Mouse (Mus musculus) ES-E14 (cell line): ENCODE data around the gene Cpne7. TPM values are rescaled to one million over a fixed set of nuclear protein-coding genes. Genes with fewer than 3 reads are reported as not detected.
A peak's percentile ranks its signal among the peaks of the same experiment; 100 is the strongest.
"Not testable (repeated sequence)": the region's sequence is repeated elsewhere in the genome, so short reads cannot be mapped to it uniquely, and the experiment has no call there.

ENCODE experiments used
- DNase-seq: peaks from one replicate; pipeline ENCODE4 v3.0.0-alpha.2; 2013; ENCODE audit warnings: low read depth, low spot score
- H3K27ac ChIP-seq: 2 replicates; pipeline ENCODE4 v1.5.1; 2012; ENCODE audit warnings: low read depth, mild to moderate bottlenecking, low read length, moderate library complexity, mixed read lengths; ENCODE audit not compliant: poor library complexity, insufficient read depth, severe bottlenecking
- H3K36me3 ChIP-seq: 2 replicates; pipeline ENCODE4 v1.6.1; 2012; ENCODE audit warnings: mild to moderate bottlenecking, low read length, moderate library complexity, mixed read lengths; ENCODE audit not compliant: control insufficient read depth, poor library complexity, insufficient read depth, severe bottlenecking
- H3K4me1 ChIP-seq, 2 experiments: fragments of 150-350 bp in 1 of 2; sonication (generic) in 1 of 2; 2 replicates each; pipeline ENCODE4 v1.6.1; 2012; ENCODE audit warnings: low read length in 2 of 2, mild to moderate bottlenecking in 1 of 2, mixed read lengths in 1 of 2; ENCODE audit not compliant: control insufficient read depth in 2 of 2, insufficient read depth in 2 of 2, poor library complexity in 1 of 2
- H3K4me3 ChIP-seq, 2 experiments: fragments of 150-350 bp in 1 of 2; sonication (generic) in 1 of 2; 2 replicates each; pipeline ENCODE4 v1.5.1; 2012; ENCODE audit warnings: low read length in 2 of 2, low read depth in 1 of 2, mild to moderate bottlenecking in 1 of 2, mixed read lengths in 1 of 2; ENCODE audit not compliant: insufficient read depth in 1 of 2, poor library complexity in 1 of 2, severe bottlenecking in 1 of 2
- H3K9ac ChIP-seq: 2 replicates; pipeline ENCODE4 v1.6.1; 2012; ENCODE audit warnings: low read depth, mild to moderate bottlenecking, low read length, mixed read lengths; ENCODE audit not compliant: poor library complexity, insufficient read depth, severe bottlenecking
- H3K9me3 ChIP-seq: fragments of 150-350 bp; sonication (generic); 2 replicates; pipeline ENCODE4 v1.6.1; 2012; ENCODE audit warnings: low read depth, mild to moderate bottlenecking, low read length; ENCODE audit not compliant: control insufficient read depth, insufficient read depth
- CHD2 ChIP-seq: IDR thresholded peaks from 2 replicates; pipeline ENCODE4 v1.6.1; 2014; ENCODE audit warnings: mild to moderate bottlenecking, low read depth, low read length, inconsistent platforms
- HCFC1 ChIP-seq: IDR thresholded peaks from 2 replicates; pipeline ENCODE4 v1.6.1; 2012; ENCODE audit warnings: low read length, inconsistent platforms, borderline replicate concordance; ENCODE audit not compliant: insufficient read depth
- MAFK ChIP-seq: IDR thresholded peaks from 2 replicates; pipeline ENCODE4 v1.6.1; 2014; ENCODE audit warnings: mild to moderate bottlenecking, low read depth, low read length, inconsistent platforms; ENCODE audit not compliant: insufficient read depth
- ZC3H11A ChIP-seq: IDR thresholded peaks from 2 replicates; pipeline ENCODE4 v1.6.1; 2012; ENCODE audit warnings: low read depth, mild to moderate bottlenecking, inconsistent platforms, low read length, borderline replicate concordance
- ZNF384 ChIP-seq: IDR thresholded peaks from 2 replicates; pipeline ENCODE4 v1.6.1; 2012; ENCODE audit warnings: low read depth, low read length, inconsistent platforms
- in situ Hi-C, 2 experiments: fragments of 600-800 bp; cut with MboI; formaldehyde crosslinking; loops; one replicate each; pipeline ENCODE4 v1.15.1; 2025; ENCODE audit warnings: low sequenced_read_pairs in 2 of 2, inconsistent platforms in 1 of 2; ENCODE audit not compliant: unreplicated experiment in 2 of 2
- total RNA-seq: library from RNA; depleted of rRNA; stranded (reverse); fragments of 300-350 nt; gene quantifications from 2 replicates; pipeline ENCODE4 v1.2.3, GENCODE M21; 2012

The Cpne7 gene
- total RNA-seq, 1 experiment = 1.8 TPM

DNA sequence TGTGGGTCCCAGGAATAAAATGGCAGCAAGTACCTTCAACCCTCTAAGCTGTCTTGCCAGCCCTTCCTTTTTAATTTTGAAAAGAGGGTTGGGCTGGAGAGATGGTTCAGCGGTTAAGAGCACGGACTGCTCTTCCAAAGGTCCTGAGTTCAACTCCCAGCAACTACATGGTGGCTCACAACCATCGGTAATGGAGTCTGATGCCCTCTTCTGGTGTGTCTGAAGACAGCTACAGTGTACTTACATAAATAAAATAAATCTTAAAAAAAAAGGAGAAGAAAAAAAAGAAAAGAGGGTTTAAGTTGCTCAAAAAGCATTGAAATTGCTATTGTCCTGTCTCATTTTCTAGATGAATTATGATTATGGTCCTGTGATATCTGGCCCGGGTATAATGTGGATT is 15.9 kb upstream of the Cpne7 start:
- H3K27ac ChIP-seq = peak overlapping the region; percentile 80; the same call in 1 of the 2 replicates
- H3K36me3 ChIP-seq = peaks cover 32% of the 10 kb centered on the region
- no peak for DNase-seq
- H3K4me1 ChIP-seq = peaks cover 0 to 6% of the 10 kb centered on the region in 2 experiments; a peak in 2 of 4 replicates
- no peaks in the 10 kb centered on the region for H3K9me3 ChIP-seq
- in situ Hi-C loops = no loop called here
- TF ChIP-seq MAFK (no peak), HCFC1 (no peak), ZC3H11A (no peak), ZNF384 (no peak), CHD2 (no peak)
- H3K9ac ChIP-seq = peak overlapping the region; percentile 81; the same call in 1 of the 2 replicates
- peak overlapping the region; percentile 67 to 90; a peak in 3 of 4 replicates for H3K4me3 ChIP-seq

DNA sequence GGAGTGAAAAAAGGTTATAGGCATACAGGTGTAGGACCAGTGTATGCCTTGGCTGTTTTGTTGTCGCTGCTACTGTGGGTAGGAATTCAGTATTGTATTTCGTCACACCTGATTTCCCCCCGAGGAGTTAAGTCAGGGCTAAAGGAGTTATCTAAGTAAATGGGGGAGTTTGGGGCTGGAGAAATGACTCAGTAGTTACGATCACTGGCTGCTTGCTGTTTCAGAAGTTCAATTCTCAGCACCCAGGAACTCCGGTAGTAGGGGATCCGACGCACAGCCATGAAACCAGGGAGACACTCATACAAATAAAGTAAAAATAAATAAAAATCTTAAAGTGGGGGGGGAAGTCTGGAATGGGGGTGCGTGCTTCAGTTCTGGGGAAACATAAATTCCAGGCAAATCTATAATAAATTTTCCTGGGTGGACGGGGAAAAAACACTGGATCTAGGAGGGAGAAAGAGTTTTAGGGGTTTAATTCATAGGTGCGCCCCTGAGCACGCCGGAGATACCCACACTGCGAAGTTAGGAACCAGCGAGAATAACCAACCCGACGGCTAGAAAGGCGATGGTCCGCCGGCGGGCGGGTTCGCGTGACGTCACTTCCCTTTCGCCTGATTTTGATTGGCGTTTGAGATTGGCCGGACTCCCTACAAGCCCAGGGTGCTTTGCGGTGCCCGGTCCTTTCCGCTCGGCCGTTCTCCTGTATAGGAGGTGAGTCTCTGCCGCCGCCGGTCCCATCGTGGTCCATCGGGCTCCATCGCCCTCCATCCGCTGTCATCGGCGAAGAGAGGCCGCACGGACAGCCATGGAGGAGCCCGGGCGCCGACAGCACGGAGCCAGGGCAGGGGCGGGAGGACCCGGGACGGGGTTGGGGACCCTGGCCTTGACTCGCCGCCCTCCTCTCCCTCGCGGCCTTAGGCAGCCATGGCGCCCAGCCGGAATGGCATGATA is 15.2 kb upstream of the Cpne7 start, which contains the start of gene Rpl13:
Gene Rpl13, plus strand, starts transcription at position 616 of the 951 bp plus-strand sequence.
- Histone ChIP-seq H3K36me3 (peaks cover 32% of the 10 kb centered on the region), H3K27ac (peak within 1 kb of the TSS; percentile 83), H3K9ac (peak within 1 kb of the TSS; percentile 99), H3K4me3 (peak within 1 kb of the TSS; percentile 90 to 98), H3K4me1 (peaks cover 0 to 6% of the 10 kb centered on the region in 2 experiments; a peak in 2 of 4 replicates), H3K9me3 (no peaks in the 10 kb centered on the region)
- DNase-seq = peak; percentile 88
- in situ Hi-C loops = no loop called here
- TF ChIP-seq HCFC1 (peak; percentile 58), MAFK (no peak)

DNA sequence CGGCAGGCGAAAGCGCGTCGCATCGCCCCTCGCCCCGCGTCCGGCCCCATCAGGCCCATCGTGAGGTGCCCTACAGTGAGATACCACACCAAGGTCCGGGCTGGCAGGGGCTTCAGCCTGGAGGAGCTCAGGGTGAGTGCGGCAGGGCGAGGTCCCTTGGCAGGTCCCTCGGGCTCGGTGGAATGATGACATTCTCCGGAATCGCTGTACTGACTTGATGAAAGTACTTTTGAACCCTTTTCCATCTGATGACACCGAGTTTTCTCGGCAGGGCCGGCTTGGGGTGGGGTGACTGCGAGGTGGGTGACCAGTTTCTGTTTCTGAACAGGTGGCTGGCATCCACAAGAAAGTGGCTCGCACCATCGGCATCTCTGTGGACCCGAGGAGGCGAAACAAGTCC is 14.3 kb upstream of the Cpne7 start:
- H3K9me3 ChIP-seq, DNase-seq, H3K4me1 ChIP-seq, in situ Hi-C loops: not testable (repeated sequence)
- peaks cover 32% of the 10 kb centered on the region for H3K36me3 ChIP-seq
- H3K27ac ChIP-seq = peak overlapping the region; percentile 83
- H3K9ac ChIP-seq = peak overlapping the region; percentile 99
- peak overlapping the region; percentile 90 to 98 for H3K4me3 ChIP-seq

DNA sequence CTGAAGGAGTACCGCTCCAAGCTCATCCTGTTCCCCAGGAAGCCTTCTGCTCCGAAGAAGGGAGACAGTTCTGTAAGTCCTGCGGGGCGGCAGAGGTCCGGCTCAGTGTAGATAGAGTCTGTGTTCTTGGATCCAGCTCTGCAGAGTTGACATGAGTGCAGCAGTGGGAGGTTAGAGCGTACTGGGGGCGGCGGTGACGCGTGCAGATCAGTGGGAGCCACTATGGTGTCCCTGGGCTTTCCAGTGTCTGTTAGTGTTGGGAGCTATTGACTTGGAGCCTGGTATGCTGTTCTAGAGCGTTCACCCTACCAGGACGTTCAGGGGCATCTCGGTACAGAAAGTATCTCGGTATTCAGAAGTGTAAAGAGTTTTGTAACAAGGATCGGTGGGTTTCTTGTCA is 13.9 kb upstream of the Cpne7 start:
- Histone ChIP-seq H3K9ac (peak overlapping the region; percentile 99), H3K9me3 (no peaks in the 10 kb centered on the region), H3K36me3 (peaks cover 30% of the 10 kb centered on the region), H3K4me1 (peaks cover 0 to 3% of the 10 kb centered on the region in 2 experiments; a peak in 2 of 4 replicates), H3K4me3 (peak overlapping the region; percentile 90 to 98), H3K27ac (peak overlapping the region; percentile 83)
- no peak for DNase-seq
- TF ChIP-seq HCFC1 (no peak), ZC3H11A (no peak), CHD2 (no peak), ZNF384 (no peak), MAFK (no peak)
- in situ Hi-C loops = no loop called here
